Mouse (Mus musculus) stomach, embryonic 16.5 days (tissue): ENCODE measurements around the gene Atp13a4. TPM values are rescaled to one million over a fixed set of nuclear protein-coding genes. Genes with fewer than 3 reads are reported as not detected.

Experiments used
- ATAC-seq: fragments of 200-750 bp; cut with Nextera tagmentation; 2 replicates; pipeline ENCODE4 v1.8.0; 2017; ENCODE audit warnings: moderate number of reproducible peaks, moderate TSS enrichment; ENCODE audit not compliant: insufficient read depth, low FRiP score
- H3K27ac ChIP-seq: fragments of 300-500 bp; sonication (generic); 2 replicates; pipeline ENCODE4 v1.5.1; 2014; ENCODE audit warnings: low read length
- H3K27me3 ChIP-seq: fragments of 300-500 bp; sonication (generic); 2 replicates; pipeline ENCODE4 v1.6.1; 2014; ENCODE audit warnings: low read length, control low read depth, mixed read lengths; ENCODE audit not compliant: control insufficient read depth, insufficient read depth
- H3K36me3 ChIP-seq: fragments of 300-500 bp; sonication (generic); 2 replicates; pipeline ENCODE4 v1.6.1; 2014; ENCODE audit warnings: low read length; ENCODE audit not compliant: control insufficient read depth, insufficient read depth
- H3K4me1 ChIP-seq: fragments of 300-500 bp; sonication (generic); 2 replicates; pipeline ENCODE4 v1.6.1; 2014; ENCODE audit warnings: low read length, control low read depth, mixed read lengths; ENCODE audit not compliant: control insufficient read depth, insufficient read depth
- H3K4me2 ChIP-seq: fragments of 300-500 bp; sonication (generic); 2 replicates; pipeline ENCODE4 v1.6.1; 2014; ENCODE audit warnings: low read depth, low read length, mixed read lengths
- H3K4me3 ChIP-seq: fragments of 300-500 bp; sonication (generic); replicated peaks from 2 replicates; pipeline ENCODE4 v1.5.1; 2014; ENCODE audit warnings: mild to moderate bottlenecking, low read length
- H3K9ac ChIP-seq: fragments of 300-500 bp; sonication (generic); 2 replicates; pipeline ENCODE4 v1.6.1; 2014; ENCODE audit warnings: low read length
- H3K9me3 ChIP-seq: fragments of 300-500 bp; sonication (generic); replicated peaks from 2 replicates; pipeline ENCODE4 v1.6.1; 2016; ENCODE audit warnings: low read length, control low read depth; ENCODE audit not compliant: control insufficient read depth
- WGBS: fragments of 180-500 bp; shearing (Covaris S2); extraction: QIAGEN DNeasy Blood & Tissue Kit; methylation state at CpG from one replicate; pipeline ENCODE4 v1.1.7; 2014; 5-methylcytosine and 5-hydroxymethylcytosine counted together
- polyA plus RNA-seq: library from polyadenylated mRNA; unstranded; fragments of >200 nt; fragmentation: Nextera tagmentation; extraction: Ambion mirVana; gene quantifications from 2 replicates; pipeline ENCODE4 v1.2.1, GENCODE M21; 2015

Gene Atp13a4
- 0.18 and 1.7 TPM in 2 replicates for polyA plus RNA-seq

DNA sequence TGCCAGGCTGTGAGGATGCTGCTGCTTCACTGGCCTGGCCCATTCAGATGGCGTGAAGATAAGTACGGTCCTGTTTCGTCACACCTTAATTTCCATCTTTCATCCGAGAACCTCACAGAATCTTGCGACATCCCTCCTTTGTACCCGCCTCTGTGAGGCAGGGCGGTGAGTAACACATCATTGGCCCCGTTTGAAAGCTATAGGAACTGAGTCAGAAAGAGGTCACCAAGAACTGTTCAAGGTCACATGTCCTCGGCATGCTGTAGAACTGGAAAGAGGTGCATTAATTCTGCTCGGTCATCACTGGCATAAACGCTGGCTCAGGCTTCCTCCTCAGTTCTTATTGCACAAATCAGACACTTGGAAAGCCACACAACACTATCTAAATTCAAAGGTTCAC lies at the start of gene Atp13a4:
TSS of gene Atp13a4 (minus strand) at position 36 of the 400 bp plus-strand sequence.
- Histone ChIP-seq H3K4me2 (no peak within 1 kb of the TSS), H3K4me1 (peaks cover 6% of the 10 kb centered on the region), H3K27me3 (no peaks in the 10 kb centered on the region), H3K9me3 (no peaks in the 10 kb centered on the region), H3K36me3 (no peaks in the 10 kb centered on the region), H3K4me3 (no peak within 1 kb of the TSS), H3K27ac (no peak within 1 kb of the TSS), H3K9ac (no peak within 1 kb of the TSS)
- ATAC-seq = no peak
- WGBS = 74% methylated on average over 11 of the region's 11 CpGs

DNA sequence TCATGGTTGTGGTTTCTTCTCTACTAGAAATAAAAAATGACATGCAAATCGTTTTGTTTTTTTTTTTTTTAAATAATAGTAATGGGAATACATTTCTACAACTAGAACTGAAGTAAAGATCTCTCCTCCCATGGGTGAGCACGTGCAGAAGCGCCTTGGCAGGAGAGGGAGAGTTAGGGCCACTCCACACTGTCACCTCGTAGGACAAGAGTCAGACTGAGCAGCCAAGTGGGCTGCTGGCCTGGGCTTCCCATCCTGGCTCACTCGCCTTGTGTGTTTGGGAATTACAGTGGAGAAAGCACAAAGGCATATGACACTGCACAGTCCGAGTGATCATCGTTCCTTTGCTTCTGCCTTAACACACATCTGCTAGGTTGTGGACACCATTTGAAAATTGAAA lies 47.5 kb upstream of the Atp13a4 start:
- H3K36me3 ChIP-seq = peaks cover 6% of the 10 kb centered on the region; the same call in 1 of the 2 replicates
- no peak overlapping the region for H3K4me2 ChIP-seq
- H3K27me3 ChIP-seq = no peaks in the 10 kb centered on the region

DNA sequence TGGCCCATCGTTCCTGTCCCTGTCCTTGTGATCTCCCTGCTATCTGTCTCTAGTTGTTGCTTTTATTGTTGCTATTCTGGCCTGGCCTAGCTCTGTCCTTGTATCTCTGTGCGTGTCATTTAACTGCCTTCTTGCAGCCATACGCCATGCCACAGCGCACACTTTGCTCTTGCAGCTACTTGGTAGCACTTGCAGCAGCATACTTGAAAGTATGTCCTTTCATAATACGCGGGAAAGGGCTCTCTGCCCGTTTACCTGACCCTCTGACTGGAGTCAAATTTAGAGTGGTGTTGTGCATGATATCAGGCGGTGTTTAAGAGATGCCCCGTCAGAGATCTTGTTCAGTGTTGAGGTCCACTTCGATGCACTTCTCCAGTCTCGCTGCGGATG lies 35.1 kb upstream of the Atp13a4 start:
- H3K4me3 ChIP-seq = peak overlapping the region; percentile 87
- peak overlapping the region; percentile 91 for H3K9ac ChIP-seq
- WGBS = 6% methylated on average over 12 of the region's 12 CpGs
- no peaks in the 10 kb centered on the region for H3K9me3 ChIP-seq
- ATAC-seq = no peak
- no peaks in the 10 kb centered on the region for H3K36me3 ChIP-seq
- H3K27me3 ChIP-seq = no peaks in the 10 kb centered on the region
- peaks cover 4% of the 10 kb centered on the region for H3K4me1 ChIP-seq
- H3K27ac ChIP-seq = no peak overlapping the region
- H3K4me2 ChIP-seq = peak overlapping the region; percentile 93

More for the DNA sequence above, 47.5 kb upstream of the Atp13a4 start:
- no peak overlapping the region for H3K27ac ChIP-seq
- WGBS = 83% methylated on average over 7 of the region's 7 CpGs
- no peaks in the 10 kb centered on the region for H3K4me1 ChIP-seq
- no peaks in the 10 kb centered on the region for H3K9me3 ChIP-seq
- no peak overlapping the region for H3K9ac ChIP-seq
- ATAC-seq = no peak
- H3K4me3 ChIP-seq = no peak overlapping the region

DNA sequence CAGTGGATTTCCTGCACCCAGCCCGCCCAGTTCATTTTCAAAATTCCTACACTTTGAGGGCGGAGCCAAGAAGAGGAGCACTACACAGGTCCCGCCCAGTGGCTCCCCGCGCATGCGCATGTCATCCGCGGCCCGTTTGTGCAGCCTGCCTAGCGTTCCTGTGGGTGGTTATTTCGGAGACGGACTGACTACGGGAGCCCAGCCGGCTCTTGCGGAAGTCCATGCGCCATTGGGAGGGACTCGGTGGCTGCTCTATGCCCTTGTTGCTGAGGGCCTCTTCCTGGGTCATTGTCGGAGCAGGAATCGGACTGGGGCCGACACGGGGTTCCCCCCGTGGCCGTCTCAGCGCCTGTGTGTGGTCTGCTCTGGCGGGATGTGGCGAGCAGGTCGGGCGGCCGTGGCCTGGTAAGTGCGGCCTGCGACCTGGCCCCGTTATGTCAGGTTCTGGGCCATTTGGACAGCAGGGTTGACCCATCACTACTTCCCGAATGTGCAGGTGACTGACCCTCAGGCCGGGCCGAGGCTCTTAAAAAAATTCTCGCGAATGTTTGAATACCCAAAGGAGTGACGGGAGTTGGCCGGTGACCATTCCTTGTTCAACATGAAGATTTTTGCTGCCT lies 34.6 kb upstream of the Atp13a4 start, which contains the start of gene Opa1:
TSS of gene Opa1 (plus strand) at position 168 of the 620 bp plus-strand sequence.
- H3K27ac ChIP-seq = 0 out of 2 replicates have a peak within 1 kb of the TSS, but pooled peaks have one; percentile 19
- H3K9ac ChIP-seq = peak within 1 kb of the TSS; percentile 91
- H3K4me3 ChIP-seq = peak within 1 kb of the TSS; percentile 87
- no peaks in the 10 kb centered on the region for H3K36me3 ChIP-seq
- ATAC-seq = peak; percentile 99
- H3K4me1 ChIP-seq = peaks cover 4% of the 10 kb centered on the region
- no peaks in the 10 kb centered on the region for H3K27me3 ChIP-seq
- no peaks in the 10 kb centered on the region for H3K9me3 ChIP-seq
- WGBS = under 1% methylated on average over 39 of the region's 39 CpGs
- H3K4me2 ChIP-seq = peak within 1 kb of the TSS; percentile 93

DNA sequence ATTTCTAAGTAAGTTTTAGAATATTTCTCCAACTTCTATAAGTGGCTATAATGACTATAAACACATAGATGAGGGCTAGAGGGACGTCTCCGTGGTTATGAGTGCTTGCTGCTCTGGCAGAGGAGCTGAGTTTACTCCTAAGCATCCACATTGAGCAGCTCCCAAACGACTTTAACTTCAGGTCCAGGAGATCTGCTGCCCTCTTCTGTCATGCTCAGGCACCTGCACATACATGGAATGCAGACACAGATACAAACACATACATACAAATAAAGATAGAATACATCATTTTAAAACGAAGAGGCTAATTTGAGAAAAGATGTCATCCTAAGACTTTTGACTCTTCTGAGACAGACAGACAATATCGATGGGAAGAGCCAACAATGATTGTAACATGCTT lies 31.0 kb upstream of the Atp13a4 start:
- 10% methylated on average over 5 of the region's 5 CpGs for WGBS
- no peak overlapping the region for H3K9ac ChIP-seq
- H3K4me3 ChIP-seq = no peak overlapping the region
- no peaks in the 10 kb centered on the region for H3K9me3 ChIP-seq
- no peak for ATAC-seq
- H3K36me3 ChIP-seq = no peaks in the 10 kb centered on the region
- H3K4me2 ChIP-seq = no peak overlapping the region
- no peak overlapping the region for H3K27ac ChIP-seq
- H3K27me3 ChIP-seq = no peaks in the 10 kb centered on the region
- H3K4me1 ChIP-seq = peaks cover 4% of the 10 kb centered on the region

DNA sequence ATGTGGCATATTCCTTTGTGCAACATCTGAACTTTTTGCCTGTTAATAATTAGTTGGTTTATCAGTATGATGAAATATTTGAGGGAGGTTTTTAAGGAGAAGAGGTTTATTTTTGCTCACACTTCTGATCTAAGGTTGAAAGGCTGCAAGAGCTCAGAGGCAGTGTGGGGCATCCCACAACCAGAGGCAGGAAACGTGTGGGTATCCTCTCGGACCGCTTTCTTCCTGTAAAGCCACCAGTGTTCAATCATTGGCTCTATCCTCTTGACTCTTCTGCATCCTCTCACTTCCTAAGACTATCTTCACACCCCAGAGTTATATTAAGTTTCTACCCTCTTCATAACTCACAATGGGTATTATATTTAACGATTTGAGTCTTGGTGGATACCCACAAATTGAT lies 29.3 kb upstream of the Atp13a4 start:
- Histone ChIP-seq H3K4me3 (no peak overlapping the region), H3K36me3 (no peaks in the 10 kb centered on the region), H3K27ac (no peak overlapping the region), H3K4me2 (no peak overlapping the region), H3K9me3 (no peaks in the 10 kb centered on the region), H3K4me1 (no peaks in the 10 kb centered on the region), H3K9ac (no peak overlapping the region), H3K27me3 (no peaks in the 10 kb centered on the region)
- WGBS = 54% methylated on average over 4 of the region's 4 CpGs
- no peak for ATAC-seq

DNA sequence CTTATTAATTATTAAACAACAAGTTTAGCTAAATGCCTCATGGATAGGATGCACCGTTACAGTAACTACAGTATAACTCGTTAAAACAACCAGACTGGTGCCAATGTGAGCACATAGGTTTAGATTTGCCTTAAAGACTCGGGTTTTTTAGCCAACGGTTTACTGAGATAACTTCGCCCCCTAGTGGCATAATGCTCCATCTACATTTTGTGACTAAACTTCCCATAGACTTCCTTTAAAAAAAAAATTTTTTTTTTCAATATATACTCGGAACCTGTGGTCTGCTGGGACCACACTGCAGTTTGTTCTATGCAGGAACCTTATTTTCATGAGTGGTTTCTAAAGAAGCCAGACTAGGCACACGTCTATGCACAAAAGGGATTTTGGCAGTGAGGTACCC lies 16.2 kb upstream of the Atp13a4 start:
- WGBS = 5% methylated on average over 7 of the region's 7 CpGs
- no peak for ATAC-seq
- peak overlapping the region; percentile 39 for H3K4me2 ChIP-seq
- no peaks in the 10 kb centered on the region for H3K4me1 ChIP-seq
- H3K27ac ChIP-seq = no peak overlapping the region
- H3K36me3 ChIP-seq = no peaks in the 10 kb centered on the region
- no peaks in the 10 kb centered on the region for H3K9me3 ChIP-seq
- no peak overlapping the region for H3K4me3 ChIP-seq
- no peak overlapping the region for H3K9ac ChIP-seq
- H3K27me3 ChIP-seq = no peaks in the 10 kb centered on the region

DNA sequence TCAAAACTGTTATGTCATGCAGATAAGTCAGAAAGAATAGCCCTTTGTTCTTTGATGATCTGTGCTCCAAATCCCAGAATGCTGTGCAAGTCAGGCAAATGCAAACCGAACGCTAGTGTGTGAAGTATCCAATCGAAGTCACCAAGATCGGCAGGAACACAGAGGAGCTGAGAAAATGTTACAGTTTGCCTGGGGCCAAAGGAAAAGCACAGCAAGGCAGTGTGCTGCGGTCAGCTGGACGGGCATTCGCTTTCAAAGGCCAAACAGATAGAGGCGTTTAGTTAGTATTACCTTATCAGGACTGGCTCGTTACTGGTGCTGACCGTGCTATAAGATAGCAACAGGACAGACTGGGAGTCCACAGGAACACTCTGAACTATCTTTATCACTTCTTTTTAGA lies 15.8 kb upstream of the Atp13a4 start:
- H3K9ac ChIP-seq = no peak overlapping the region
- peak overlapping the region; percentile 39 for H3K4me2 ChIP-seq
- ATAC-seq = no peak
- H3K9me3 ChIP-seq = no peaks in the 10 kb centered on the region
- WGBS = 48% methylated on average over 10 of the region's 10 CpGs
- H3K36me3 ChIP-seq = no peaks in the 10 kb centered on the region
- H3K4me1 ChIP-seq = no peaks in the 10 kb centered on the region
- H3K27ac ChIP-seq = no peak overlapping the region
- no peaks in the 10 kb centered on the region for H3K27me3 ChIP-seq
- H3K4me3 ChIP-seq = no peak overlapping the region; the same call in 1 of the 2 replicates

DNA sequence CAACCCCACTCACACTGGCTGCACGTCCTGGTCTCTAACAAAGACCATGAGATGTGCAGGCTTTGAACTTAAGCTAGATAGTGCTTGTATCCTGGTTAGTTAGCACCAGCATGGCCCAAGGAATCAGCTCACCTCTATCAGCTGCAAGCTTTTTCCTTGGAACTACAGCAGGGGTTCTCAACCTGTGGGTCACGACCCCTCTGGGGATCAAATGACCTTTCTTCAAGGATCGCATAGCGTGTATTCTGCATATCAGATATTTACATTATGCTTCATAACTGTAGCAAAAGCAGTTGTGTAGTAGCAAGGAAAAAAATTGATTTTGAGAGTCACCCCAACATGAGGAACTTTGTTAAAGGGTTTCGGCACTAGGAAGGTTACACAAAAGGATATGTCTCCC lies 15.0 kb upstream of the Atp13a4 start:
- WGBS = 78% methylated on average over 5 of the region's 5 CpGs
- no peak overlapping the region for H3K27ac ChIP-seq
- H3K4me2 ChIP-seq = no peak overlapping the region
- no peaks in the 10 kb centered on the region for H3K27me3 ChIP-seq
- no peaks in the 10 kb centered on the region for H3K4me1 ChIP-seq
- H3K36me3 ChIP-seq = no peaks in the 10 kb centered on the region
- H3K9ac ChIP-seq = no peak overlapping the region
- no peak overlapping the region for H3K4me3 ChIP-seq
- H3K9me3 ChIP-seq = no peaks in the 10 kb centered on the region
- no peak for ATAC-seq
